Mouse (Mus musculus) cerebellum, adult 2 months (tissue): ENCODE data around the gene Fyb. TPM values are rescaled to one million over a fixed set of nuclear protein-coding genes. Genes with fewer than 3 reads are reported as not detected.

Source experiments
- DNase-seq, 2 experiments: peaks; one replicate each; pipeline ENCODE4 v3.0.0; 2021
- H3K27ac ChIP-seq: fragments of 200-500 bp; 2 replicates; pipeline ENCODE4 v1.5.1; 2012; ENCODE audit warnings: low read length, control low read depth, inconsistent platforms; ENCODE audit not compliant: insufficient read depth
- H3K27me3 ChIP-seq: fragments of 200-500 bp; 2 replicates; pipeline ENCODE4 v1.6.1; 2012; ENCODE audit warnings: inconsistent platforms, mild to moderate bottlenecking, low read length, moderate library complexity; ENCODE audit not compliant: control insufficient read depth, insufficient read depth
- H3K4me1 ChIP-seq: fragments of 200-500 bp; 2 replicates; pipeline ENCODE4 v1.6.1; 2011; ENCODE audit warnings: low read length; ENCODE audit not compliant: control insufficient read depth, insufficient read depth
- H3K4me3 ChIP-seq: fragments of 200-500 bp; replicated peaks from 2 replicates; pipeline ENCODE3; 2011; ENCODE audit warnings: mild to moderate bottlenecking, low read depth, low read length, control low read depth; ENCODE audit not compliant: insufficient read depth
- CTCF ChIP-seq: fragments of 200-500 bp; IDR thresholded peaks from 2 replicates; pipeline ENCODE4 v1.5.1; 2011; ENCODE audit warnings: low read depth, mild to moderate bottlenecking, control low read depth, low read length, moderate library complexity, borderline replicate concordance; ENCODE audit not compliant: insufficient read depth
- POLR2A ChIP-seq: fragments of 200-500 bp; IDR thresholded peaks from 2 replicates; pipeline ENCODE4 v1.6.1; 2011; ENCODE audit warnings: low read length, control low read depth, borderline replicate concordance; ENCODE audit not compliant: insufficient read depth
- WGBS: fragments of 180-500 bp; shearing (Covaris S2); methylation state at CpG from one replicate; pipeline ENCODE4 v1.1.7; 2018; 5-methylcytosine and 5-hydroxymethylcytosine counted together
- polyA plus RNA-seq: library from polyadenylated mRNA; depleted of rRNA; stranded (reverse); fragments of >200 nt; gene quantifications from 2 replicates; pipeline ENCODE4 v1.2.3, GENCODE M21; 2012

Gene Fyb
- polyA plus RNA-seq, 1 experiment: 2.3 TPM

- no peaks in the 10 kb centered on the region for H3K4me1 ChIP-seq
- H3K4me3 ChIP-seq: no peak overlapping the region
- H3K27ac ChIP-seq: no peak overlapping the region
- no peak for TF ChIP-seq CTCF
- TF ChIP-seq POLR2A: no peak
- WGBS: 90% methylated on average over 7 of the region's 7 CpGs
- no peak for DNase-seq
- H3K27me3 ChIP-seq: no peaks in the 10 kb centered on the region
Observed at GRCm38 (mm10) chr15:6648757-6649403, 126.2 kb downstream of the Fyb start.

- Histone ChIP-seq H3K27me3 (no peaks in the 10 kb centered on the region), H3K27ac (no peak overlapping the region), H3K4me3 (no peak overlapping the region), H3K4me1 (no peaks in the 10 kb centered on the region)
- TF ChIP-seq POLR2A (no peak), CTCF (no peak)
- 69% methylated on average over 4 of the region's 4 CpGs for WGBS
- no peak for DNase-seq
Observed at GRCm38 (mm10) chr15:6653046-6653445, 130.4 kb downstream of the Fyb start.

- H3K4me3 ChIP-seq: no peak overlapping the region
- no peaks in the 10 kb centered on the region for H3K27me3 ChIP-seq
- TF ChIP-seq POLR2A (no peak), CTCF (no peak)
- no peak for DNase-seq
- 95% methylated on average over 4 of the region's 4 CpGs for WGBS
- no peaks in the 10 kb centered on the region for H3K4me1 ChIP-seq
- H3K27ac ChIP-seq: no peak overlapping the region
Observed at GRCm38 (mm10) chr15:6658081-6658480, 135.4 kb downstream of the Fyb start.

GRCm38 (mm10) chr15:6661951-6662350 lies 139.3 kb downstream of the Fyb start:
- WGBS: 37% methylated on average over 3 of the region's 3 CpGs
- no peak for TF ChIP-seq POLR2A
- no peak for TF ChIP-seq CTCF
- Histone ChIP-seq H3K4me1 (no peaks in the 10 kb centered on the region), H3K4me3 (no peak overlapping the region), H3K27ac (no peak overlapping the region), H3K27me3 (no peaks in the 10 kb centered on the region)
- no peak for DNase-seq

- no peaks in the 10 kb centered on the region for H3K27me3 ChIP-seq
- no peak for DNase-seq
- H3K4me3 ChIP-seq: no peak overlapping the region
- WGBS: 65% methylated on average over 7 of the region's 7 CpGs
- H3K4me1 ChIP-seq: no peaks in the 10 kb centered on the region
- TF ChIP-seq POLR2A: no peak
- no peak overlapping the region for H3K27ac ChIP-seq
Observed at GRCm38 (mm10) chr15:6663991-6664390, 141.3 kb downstream of the Fyb start.

GRCm38 (mm10) chr15:6666072-6666471 lies 143.4 kb downstream of the Fyb start:
- 64% methylated on average over 5 of the region's 5 CpGs for WGBS
- Histone ChIP-seq H3K27ac (no peak overlapping the region), H3K27me3 (no peaks in the 10 kb centered on the region), H3K4me3 (no peak overlapping the region), H3K4me1 (no peaks in the 10 kb centered on the region)
- TF ChIP-seq POLR2A (no peak), CTCF (no peak)
- DNase-seq: no peak

GRCm38 (mm10) chr15:6668793-6669437 lies 146.3 kb downstream of the Fyb start:
- no peak for TF ChIP-seq CTCF
- TF ChIP-seq POLR2A: no peak
- DNase-seq: no peak
- H3K27me3 ChIP-seq: no peaks in the 10 kb centered on the region
- H3K4me1 ChIP-seq: no peaks in the 10 kb centered on the region
- H3K4me3 ChIP-seq: no peak overlapping the region
- no peak overlapping the region for H3K27ac ChIP-seq
- WGBS: 33% methylated on average over 14 of the region's 14 CpGs

GRCm38 (mm10) chr15:6678479-6678878 lies 155.8 kb downstream of the Fyb start:
- no peak overlapping the region for H3K27ac ChIP-seq
- TF ChIP-seq CTCF: no peak
- no peak for TF ChIP-seq POLR2A
- no peak overlapping the region for H3K4me3 ChIP-seq
- no peaks in the 10 kb centered on the region for H3K4me1 ChIP-seq
- 49% methylated on average over 2 of the region's 2 CpGs for WGBS
- H3K27me3 ChIP-seq: no peaks in the 10 kb centered on the region
- no peak for DNase-seq
